Mouse (Mus musculus): Measurements from ENCODE around the gene Aldh1l1. TPM values are rescaled to one million over a fixed set of nuclear protein-coding genes. Genes with fewer than 3 reads are reported as not detected.

Aldh1l1 gene
- total RNA-seq, 2 experiments from 2014 or later = 1.9 to 2.2 TPM

GRCm38 (mm10) chr6:90568721-90569120 is 82.5 kb downstream of the Aldh1l1 start:
- no peak for DNase-seq
- intact Hi-C loops (cut with DNase I) = no loop called here

- intact Hi-C loops (cut with DNase I) = no loop called here
Observed at GRCm38 (mm10) chr6:90569736-90570383, 83.6 kb downstream of the Aldh1l1 start.

GRCm38 (mm10) chr6:90570392-90570791 is 84.2 kb downstream of the Aldh1l1 start:
- intact Hi-C loops (cut with DNase I) = no loop called here

More at GRCm38 (mm10) chr6:90569736-90570383, 83.6 kb downstream of the Aldh1l1 start:
- DNase-seq = no peak

GRCm38 (mm10) chr6:90575261-90575715 is 89.1 kb downstream of the Aldh1l1 start:
- DNase-seq = peak; percentile 76 to 85
- intact Hi-C loops (cut with DNase I) = loop anchor here (2.0 to 5.0 kb wide), 4 partner anchors 36 to 888 kb away; no protein-coding TSS in a partner anchor

More at GRCm38 (mm10) chr6:90570392-90570791, 84.2 kb downstream of the Aldh1l1 start:
- no peak for DNase-seq

GRCm38 (mm10) chr6:90578174-90578573 is 91.9 kb downstream of the Aldh1l1 start:
- intact Hi-C loops (cut with DNase I) = loop anchor here (5.0 kb wide), 3 partner anchors 131 to 891 kb away; no protein-coding TSS in a partner anchor
- DNase-seq = no peak

GRCm38 (mm10) chr6:90582331-90582730 is 96.1 kb downstream of the Aldh1l1 start:
- no peak for DNase-seq
- intact Hi-C loops (cut with DNase I) = no loop called here

- intact Hi-C loops (cut with DNase I) = no loop called here
- no peak for DNase-seq
Observed at GRCm38 (mm10) chr6:90588113-90588512, 101.9 kb downstream of the Aldh1l1 start.

GRCm38 (mm10) chr6:90590707-90591106 is 104.5 kb downstream of the Aldh1l1 start:
- intact Hi-C loops (cut with DNase I) = no loop called here
- no peak for DNase-seq

- DNase-seq = no peak
- intact Hi-C loops (cut with DNase I) = no loop called here
Observed at GRCm38 (mm10) chr6:90594972-90595371, 108.7 kb downstream of the Aldh1l1 start.

- no peak for DNase-seq
- intact Hi-C loops (cut with DNase I) = no loop called here
Observed at GRCm38 (mm10) chr6:90597060-90597459, 110.8 kb downstream of the Aldh1l1 start.

- intact Hi-C loops (cut with DNase I) = no loop called here
- DNase-seq = peak; percentile 41 to 54
Observed at GRCm38 (mm10) chr6:90597592-90597991, 111.4 kb downstream of the Aldh1l1 start.

- DNase-seq = no peak
- intact Hi-C loops (cut with DNase I) = no loop called here
Observed at GRCm38 (mm10) chr6:90598197-90598596, 112.0 kb downstream of the Aldh1l1 start.

GRCm38 (mm10) chr6:90600351-90600750 is 114.1 kb downstream of the Aldh1l1 start:
- DNase-seq = no peak
- intact Hi-C loops (cut with DNase I) = no loop called here

GRCm38 (mm10) chr6:90601736-90602135 is 115.5 kb downstream of the Aldh1l1 start:
- DNase-seq = no peak
- intact Hi-C loops (cut with DNase I) = no loop called here

- DNase-seq = no peak
- intact Hi-C loops (cut with DNase I) = no loop called here
Observed at GRCm38 (mm10) chr6:90602304-90602703, 116.1 kb downstream of the Aldh1l1 start.

GRCm38 (mm10) chr6:90603126-90603525 is 116.9 kb downstream of the Aldh1l1 start:
- intact Hi-C loops (cut with DNase I) = no loop called here
- DNase-seq = no peak

GRCm38 (mm10) chr6:90604130-90604529 is 117.9 kb downstream of the Aldh1l1 start:
- intact Hi-C loops (cut with DNase I) = no loop called here

GRCm38 (mm10) chr6:90604533-90605297 is 118.5 kb downstream of the Aldh1l1 start, which contains the start of gene Slc41a3:
Gene Slc41a3, plus strand, starts transcription at chr6:90604725.
- peak; percentile 90 to 95 for DNase-seq
- intact Hi-C loops (cut with DNase I) = loop anchor here (5.0 kb wide), 1 partner anchor 48 kb away; no protein-coding TSS in a partner anchor

More at GRCm38 (mm10) chr6:90604130-90604529, 117.9 kb downstream of the Aldh1l1 start:
- no peak for DNase-seq

GRCm38 (mm10) chr6:90605298-90605665 is 119.1 kb downstream of the Aldh1l1 start:
- DNase-seq = no peak
- intact Hi-C loops (cut with DNase I) = loop anchor here (5.0 kb wide), 1 partner anchor 47 kb away; no protein-coding TSS in a partner anchor

- intact Hi-C loops (cut with DNase I) = loop anchor here (5.0 kb wide), 1 partner anchor 46 kb away; no protein-coding TSS in a partner anchor
- DNase-seq = peak; percentile 63 to 70
Observed at GRCm38 (mm10) chr6:90606538-90606937, 120.3 kb downstream of the Aldh1l1 start.

GRCm38 (mm10) chr6:90607196-90607595 is 121.0 kb downstream of the Aldh1l1 start:
- intact Hi-C loops (cut with DNase I) = loop anchor here (1.0 to 5.0 kb wide), 2 partner anchors 45 to 121 kb away; no protein-coding TSS in a partner anchor
- peak; percentile 70 to 76 for DNase-seq

All from heart, postnatal 36 days (tissue).